Mouse (Mus musculus): ENCODE measurements at regions not wholly inside any gene's neighbourhood (a gene's known extent, or its start where the extent isn't known, plus 50 kb on each side); places are given as distances from the start of the nearest gene placed in this dataset.

DNA sequence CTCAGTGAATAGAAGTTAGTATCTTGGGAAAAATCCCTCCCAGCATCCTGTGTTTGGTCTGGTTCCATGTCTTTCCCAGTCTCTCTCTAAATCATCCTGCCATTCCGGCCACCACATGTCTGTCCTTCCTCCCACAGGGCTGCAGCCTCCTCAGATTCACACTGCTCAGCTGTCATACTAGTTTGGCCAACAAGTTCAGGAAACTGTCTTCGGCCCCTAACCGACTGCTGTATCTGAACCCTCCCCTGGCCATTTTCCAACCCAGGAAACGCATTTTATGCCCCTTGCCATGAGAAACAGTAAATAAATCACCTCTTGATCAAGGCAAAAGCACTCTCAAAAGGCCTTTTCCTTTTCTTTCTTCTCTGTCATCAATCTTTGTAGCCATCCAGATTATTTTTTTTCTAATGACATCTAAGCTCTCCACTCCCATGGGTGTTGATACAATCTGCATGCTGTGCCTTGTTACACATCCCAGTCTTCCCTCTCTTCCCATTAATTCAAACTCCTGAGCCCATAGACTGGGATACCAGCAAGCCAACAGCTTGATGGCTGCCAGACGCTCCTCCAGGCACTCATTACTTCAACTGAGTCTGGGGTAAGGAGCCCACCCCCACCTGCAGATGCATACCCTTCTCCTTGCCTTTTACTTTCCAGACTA, 467.3 kb upstream of the Adamts9 start:
- no peaks in the 10 kb centered on the region for H3K27me3 ChIP-seq (ENCODE audit: control insufficient read depth, insufficient read depth, low read length)
- WGBS: 63% methylated on average over 5 of the region's 5 CpGs
- no peaks in the 10 kb centered on the region for H3K4me1 ChIP-seq (ENCODE audit: control insufficient read depth, insufficient read depth, low read length)
- H3K9ac ChIP-seq (replicated peaks; ENCODE audit: low read length): no peak overlapping the region
- no peak overlapping the region for H3K27ac ChIP-seq (replicated peaks; ENCODE audit: low read depth, low read length)
- ATAC-seq (replicated peaks; ENCODE audit: insufficient number of reproducible peaks, low FRiP score, low TSS enrichment, low read depth): no peak
- no peak overlapping the region for H3K4me3 ChIP-seq (ENCODE audit: low read depth, low read length)
- DNase-seq (ENCODE audit: low spot score): no peak
- H3K36me3 ChIP-seq (replicated peaks; ENCODE audit: control insufficient read depth, insufficient read depth, low read depth, low read length): no peaks in the 10 kb centered on the region
- H3K9me3 ChIP-seq (replicated peaks; ENCODE audit: control insufficient read depth, low read length): no peaks in the 10 kb centered on the region
- no peak overlapping the region for H3K4me2 ChIP-seq (ENCODE audit: low read depth, low read length)

DNA sequence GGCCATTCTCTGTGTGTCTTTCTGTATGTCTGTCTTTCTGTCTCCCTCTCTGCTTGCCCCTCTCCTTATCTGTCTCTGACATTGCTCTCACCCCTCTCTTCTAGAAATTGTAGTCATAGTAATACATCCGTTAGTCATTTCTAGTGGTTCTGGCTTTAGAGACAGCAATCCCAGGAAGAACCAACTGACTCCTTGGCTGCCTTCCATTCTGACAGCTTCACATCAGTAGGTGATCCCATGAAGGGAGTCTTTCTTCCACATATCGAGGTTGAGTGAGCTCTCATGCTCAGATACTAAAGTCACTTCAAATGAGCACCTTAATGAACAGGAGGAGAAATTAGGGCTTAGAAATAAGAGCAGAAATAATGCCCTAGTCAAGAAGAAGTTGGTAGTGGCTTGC, 455.3 kb upstream of the Adamts9 start:
- DNase-seq (ENCODE audit: low spot score) (no peak), ATAC-seq (replicated peaks; ENCODE audit: insufficient number of reproducible peaks, low FRiP score, low TSS enrichment, low read depth) (no peak)
- no peak overlapping the region for H3K9ac ChIP-seq (replicated peaks; ENCODE audit: low read length)
- H3K9me3 ChIP-seq (replicated peaks; ENCODE audit: control insufficient read depth, low read length): no peaks in the 10 kb centered on the region
- H3K27me3 ChIP-seq (ENCODE audit: control insufficient read depth, insufficient read depth, low read length): no peaks in the 10 kb centered on the region
- no peaks in the 10 kb centered on the region for H3K36me3 ChIP-seq (replicated peaks; ENCODE audit: control insufficient read depth, insufficient read depth, low read depth, low read length)
- H3K4me3 ChIP-seq (ENCODE audit: low read depth, low read length): no peak overlapping the region
- H3K4me1 ChIP-seq (ENCODE audit: control insufficient read depth, insufficient read depth, low read length): no peaks in the 10 kb centered on the region
- no peak overlapping the region for H3K27ac ChIP-seq (replicated peaks; ENCODE audit: low read depth, low read length)
- H3K4me2 ChIP-seq (ENCODE audit: low read depth, low read length): no peak overlapping the region
- WGBS: 80% methylated on average over 2 of the region's 2 CpGs

DNA sequence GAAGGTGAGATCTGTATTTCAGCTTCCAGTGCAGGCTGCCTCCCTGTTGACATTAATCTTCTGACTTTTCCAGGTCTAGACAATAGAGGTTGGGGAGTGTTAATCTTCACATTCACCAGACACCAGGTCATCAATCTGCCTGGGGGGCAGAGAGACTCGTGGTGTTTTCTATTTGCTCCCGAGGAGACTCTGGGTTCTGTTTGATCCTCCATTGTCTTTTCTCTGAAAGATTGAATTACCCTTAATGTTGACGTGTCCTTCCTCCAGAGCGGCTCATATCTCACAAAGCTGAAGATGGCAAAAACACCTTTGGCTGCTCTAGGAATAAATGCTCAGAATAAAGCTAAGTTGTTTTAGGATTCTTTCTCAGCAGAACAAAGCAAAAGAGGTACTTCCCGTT, 453.8 kb upstream of the Adamts9 start:
- Histone ChIP-seq H3K4me1 (ENCODE audit: control insufficient read depth, insufficient read depth, low read length) (no peaks in the 10 kb centered on the region), H3K36me3 (replicated peaks; ENCODE audit: control insufficient read depth, insufficient read depth, low read depth, low read length) (no peaks in the 10 kb centered on the region), H3K9ac (replicated peaks; ENCODE audit: low read length) (no peak overlapping the region), H3K27ac (replicated peaks; ENCODE audit: low read depth, low read length) (no peak overlapping the region), H3K9me3 (replicated peaks; ENCODE audit: control insufficient read depth, low read length) (no peaks in the 10 kb centered on the region), H3K4me3 (ENCODE audit: low read depth, low read length) (no peak overlapping the region), H3K27me3 (ENCODE audit: control insufficient read depth, insufficient read depth, low read length) (no peaks in the 10 kb centered on the region), H3K4me2 (ENCODE audit: low read depth, low read length) (no peak overlapping the region)
- ATAC-seq (replicated peaks; ENCODE audit: insufficient number of reproducible peaks, low FRiP score, low TSS enrichment, low read depth) (no peak), DNase-seq (ENCODE audit: low spot score) (no peak)
- 38% methylated on average over 5 of the region's 5 CpGs for WGBS

DNA sequence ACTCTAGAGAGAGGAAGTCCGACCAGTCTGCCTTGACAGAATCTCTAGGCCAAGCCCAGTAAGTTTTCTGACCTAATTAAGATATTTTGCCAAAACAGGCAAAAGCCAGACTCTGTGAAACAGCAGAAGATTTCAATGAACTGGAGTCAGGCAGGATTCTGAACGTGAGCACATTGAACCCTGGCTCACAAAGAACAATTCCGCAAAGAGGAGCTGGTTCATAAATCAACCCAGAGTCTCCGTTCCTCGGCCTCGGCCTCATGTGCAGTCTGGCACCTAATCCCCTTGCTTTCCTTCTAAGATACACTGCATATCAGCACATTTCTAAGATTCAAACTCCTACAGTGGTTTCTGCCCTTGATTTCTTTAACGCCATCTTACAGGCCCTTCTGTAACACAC, 452.7 kb upstream of the Adamts9 start:
- DNase-seq (ENCODE audit: low spot score): no peak
- no peak overlapping the region for H3K27ac ChIP-seq (replicated peaks; ENCODE audit: low read depth, low read length)
- ATAC-seq (replicated peaks; ENCODE audit: insufficient number of reproducible peaks, low FRiP score, low TSS enrichment, low read depth): no peak
- 82% methylated on average over 7 of the region's 7 CpGs for WGBS
- H3K27me3 ChIP-seq (ENCODE audit: control insufficient read depth, insufficient read depth, low read length): no peaks in the 10 kb centered on the region
- no peak overlapping the region for H3K4me3 ChIP-seq (ENCODE audit: low read depth, low read length)
- no peak overlapping the region for H3K9ac ChIP-seq (replicated peaks; ENCODE audit: low read length)
- H3K4me2 ChIP-seq (ENCODE audit: low read depth, low read length): no peak overlapping the region
- H3K4me1 ChIP-seq (ENCODE audit: control insufficient read depth, insufficient read depth, low read length): no peaks in the 10 kb centered on the region
- H3K36me3 ChIP-seq (replicated peaks; ENCODE audit: control insufficient read depth, insufficient read depth, low read depth, low read length): no peaks in the 10 kb centered on the region
- H3K9me3 ChIP-seq (replicated peaks; ENCODE audit: control insufficient read depth, low read length): no peaks in the 10 kb centered on the region

DNA sequence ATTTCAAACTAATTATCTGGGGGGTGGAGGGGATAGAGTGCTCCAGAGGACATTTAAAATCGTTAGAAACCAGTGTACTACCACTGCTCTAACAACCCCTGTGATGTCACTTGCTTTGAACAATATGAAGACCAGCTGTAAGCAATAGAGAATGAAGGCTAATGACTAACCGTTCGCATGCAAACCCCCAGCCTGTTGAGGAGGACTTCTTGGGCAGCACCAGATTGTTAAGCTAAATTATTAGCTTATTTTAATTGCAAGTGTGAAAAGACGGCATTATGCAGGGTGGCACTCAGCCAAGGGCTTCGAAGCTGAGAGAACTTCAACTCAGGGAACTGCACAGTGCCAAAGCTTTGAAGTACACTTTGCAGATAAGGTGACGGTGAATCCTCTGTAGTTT, 452.0 kb upstream of the Adamts9 start:
- Histone ChIP-seq H3K4me2 (ENCODE audit: low read depth, low read length) (no peak overlapping the region), H3K27me3 (ENCODE audit: control insufficient read depth, insufficient read depth, low read length) (no peaks in the 10 kb centered on the region), H3K4me3 (ENCODE audit: low read depth, low read length) (no peak overlapping the region), H3K9me3 (replicated peaks; ENCODE audit: control insufficient read depth, low read length) (no peaks in the 10 kb centered on the region), H3K4me1 (ENCODE audit: control insufficient read depth, insufficient read depth, low read length) (no peaks in the 10 kb centered on the region), H3K9ac (replicated peaks; ENCODE audit: low read length) (no peak overlapping the region), H3K36me3 (replicated peaks; ENCODE audit: control insufficient read depth, insufficient read depth, low read depth, low read length) (no peaks in the 10 kb centered on the region), H3K27ac (replicated peaks; ENCODE audit: low read depth, low read length) (no peak overlapping the region)
- ATAC-seq (replicated peaks; ENCODE audit: insufficient number of reproducible peaks, low FRiP score, low TSS enrichment, low read depth) (no peak), DNase-seq (ENCODE audit: low spot score) (no peak)
- WGBS: 59% methylated on average over 6 of the region's 6 CpGs

DNA sequence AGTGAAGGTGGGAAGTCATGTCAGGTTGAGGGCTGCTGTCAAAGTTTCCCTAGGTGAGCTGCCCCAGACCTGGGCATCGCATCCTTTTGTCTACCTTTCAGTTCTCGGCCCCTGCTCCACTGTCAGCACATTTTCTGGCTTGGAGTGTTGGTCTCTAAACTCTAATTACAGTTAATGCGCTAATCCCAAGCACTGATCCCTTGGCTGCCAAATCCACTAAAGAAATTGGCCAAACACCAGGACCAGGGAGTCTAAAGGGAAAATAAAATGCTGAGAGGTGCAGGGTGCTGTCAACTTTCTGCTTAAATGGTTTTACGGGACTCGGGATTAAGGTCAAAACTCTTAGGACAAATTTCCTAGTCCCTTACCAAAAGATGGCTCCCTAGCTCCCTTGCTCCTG, 450.3 kb upstream of the Adamts9 start:
- WGBS: 84% methylated on average over 5 of the region's 5 CpGs
- Histone ChIP-seq H3K9me3 (replicated peaks; ENCODE audit: control insufficient read depth, low read length) (no peaks in the 10 kb centered on the region), H3K9ac (replicated peaks; ENCODE audit: low read length) (no peak overlapping the region), H3K4me3 (ENCODE audit: low read depth, low read length) (no peak overlapping the region), H3K27ac (replicated peaks; ENCODE audit: low read depth, low read length) (no peak overlapping the region), H3K4me1 (ENCODE audit: control insufficient read depth, insufficient read depth, low read length) (no peaks in the 10 kb centered on the region), H3K27me3 (ENCODE audit: control insufficient read depth, insufficient read depth, low read length) (no peaks in the 10 kb centered on the region), H3K36me3 (replicated peaks; ENCODE audit: control insufficient read depth, insufficient read depth, low read depth, low read length) (no peaks in the 10 kb centered on the region), H3K4me2 (ENCODE audit: low read depth, low read length) (no peak overlapping the region)
- DNase-seq (ENCODE audit: low spot score): no peak
- ATAC-seq (replicated peaks; ENCODE audit: insufficient number of reproducible peaks, low FRiP score, low TSS enrichment, low read depth): no peak

DNA sequence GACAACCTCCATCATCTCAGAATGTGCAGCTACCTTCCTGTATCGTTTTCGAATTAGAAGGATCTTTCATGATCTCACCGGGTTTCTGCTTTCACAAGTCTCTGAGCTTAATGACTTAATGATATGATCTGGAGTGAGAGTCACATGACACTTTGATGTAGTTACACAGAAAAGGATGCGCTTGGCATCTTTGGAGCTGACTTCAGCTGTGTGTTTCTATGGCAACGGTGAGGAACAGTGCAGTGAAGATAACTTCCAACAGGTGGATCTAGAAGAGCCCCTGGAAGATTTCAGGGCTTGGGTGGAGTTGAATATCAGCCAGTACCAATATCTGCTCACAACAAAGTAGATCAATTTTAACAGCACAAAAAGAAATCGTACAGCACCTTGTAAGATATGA, 449.1 kb upstream of the Adamts9 start:
- no peak for ATAC-seq (replicated peaks; ENCODE audit: insufficient number of reproducible peaks, low FRiP score, low TSS enrichment, low read depth)
- 75% methylated on average over 6 of the region's 6 CpGs for WGBS
- DNase-seq (ENCODE audit: low spot score): no peak

DNA sequence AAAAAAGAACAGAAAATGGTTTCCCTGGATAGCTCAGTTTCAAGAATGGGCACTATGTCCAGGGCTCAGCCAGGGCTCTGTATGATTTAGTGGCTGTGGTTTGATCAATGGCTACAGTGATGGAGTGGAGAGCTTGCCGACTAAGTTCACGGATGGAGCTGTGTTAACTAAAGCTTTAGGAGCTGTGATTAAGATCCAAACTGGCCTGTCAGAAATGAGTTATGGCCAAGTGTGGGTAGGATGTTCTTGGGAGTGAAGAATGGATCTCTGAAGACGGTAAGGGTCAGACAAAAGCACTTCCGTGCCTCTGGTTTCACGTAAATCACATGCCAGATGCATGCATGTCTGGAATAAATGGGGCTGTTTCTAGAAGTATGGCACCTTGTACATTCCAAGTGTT, 447.9 kb upstream of the Adamts9 start:
- ATAC-seq (replicated peaks; ENCODE audit: insufficient number of reproducible peaks, low FRiP score, low TSS enrichment, low read depth) (no peak), DNase-seq (ENCODE audit: low spot score) (no peak)
- no peaks in the 10 kb centered on the region for H3K9me3 ChIP-seq (replicated peaks; ENCODE audit: control insufficient read depth, low read length)
- H3K4me1 ChIP-seq (ENCODE audit: control insufficient read depth, insufficient read depth, low read length): no peaks in the 10 kb centered on the region
- no peak overlapping the region for H3K9ac ChIP-seq (replicated peaks; ENCODE audit: low read length)
- no peak overlapping the region for H3K4me3 ChIP-seq (ENCODE audit: low read depth, low read length)
- 91% methylated on average over 5 of the region's 5 CpGs for WGBS
- no peak overlapping the region for H3K4me2 ChIP-seq (ENCODE audit: low read depth, low read length)
- H3K27ac ChIP-seq (replicated peaks; ENCODE audit: low read depth, low read length): no peak overlapping the region
- no peaks in the 10 kb centered on the region for H3K36me3 ChIP-seq (replicated peaks; ENCODE audit: control insufficient read depth, insufficient read depth, low read depth, low read length)
- H3K27me3 ChIP-seq (ENCODE audit: control insufficient read depth, insufficient read depth, low read length): no peaks in the 10 kb centered on the region

More for the DNA sequence above, 449.1 kb upstream of the Adamts9 start:
- no peak overlapping the region for H3K27ac ChIP-seq (replicated peaks; ENCODE audit: low read depth, low read length)
- no peak overlapping the region for H3K9ac ChIP-seq (replicated peaks; ENCODE audit: low read length)
- no peaks in the 10 kb centered on the region for H3K27me3 ChIP-seq (ENCODE audit: control insufficient read depth, insufficient read depth, low read length)
- H3K4me3 ChIP-seq (ENCODE audit: low read depth, low read length): no peak overlapping the region
- H3K4me2 ChIP-seq (ENCODE audit: low read depth, low read length): no peak overlapping the region
- no peaks in the 10 kb centered on the region for H3K4me1 ChIP-seq (ENCODE audit: control insufficient read depth, insufficient read depth, low read length)
- H3K36me3 ChIP-seq (replicated peaks; ENCODE audit: control insufficient read depth, insufficient read depth, low read depth, low read length): no peaks in the 10 kb centered on the region
- H3K9me3 ChIP-seq (replicated peaks; ENCODE audit: control insufficient read depth, low read length): no peaks in the 10 kb centered on the region
